Mouse (Mus musculus) megakaryocyte-erythroid progenitor cell, adult 5 weeks (primary cell): Measurements from ENCODE around the gene Ddx58. TPM values are rescaled to one million over a fixed set of nuclear protein-coding genes. Genes with fewer than 3 reads are reported as not detected.

Experiments
- polyA plus RNA-seq: library from polyadenylated mRNA; stranded (reverse); fragments of >175 nt; gene quantifications from 2 replicates; pipeline ENCODE4 v1.2.3, GENCODE M21; 2012

Ddx58 gene
- 1.0 and 1.8 TPM in 2 replicates for polyA plus RNA-seq

DNA sequence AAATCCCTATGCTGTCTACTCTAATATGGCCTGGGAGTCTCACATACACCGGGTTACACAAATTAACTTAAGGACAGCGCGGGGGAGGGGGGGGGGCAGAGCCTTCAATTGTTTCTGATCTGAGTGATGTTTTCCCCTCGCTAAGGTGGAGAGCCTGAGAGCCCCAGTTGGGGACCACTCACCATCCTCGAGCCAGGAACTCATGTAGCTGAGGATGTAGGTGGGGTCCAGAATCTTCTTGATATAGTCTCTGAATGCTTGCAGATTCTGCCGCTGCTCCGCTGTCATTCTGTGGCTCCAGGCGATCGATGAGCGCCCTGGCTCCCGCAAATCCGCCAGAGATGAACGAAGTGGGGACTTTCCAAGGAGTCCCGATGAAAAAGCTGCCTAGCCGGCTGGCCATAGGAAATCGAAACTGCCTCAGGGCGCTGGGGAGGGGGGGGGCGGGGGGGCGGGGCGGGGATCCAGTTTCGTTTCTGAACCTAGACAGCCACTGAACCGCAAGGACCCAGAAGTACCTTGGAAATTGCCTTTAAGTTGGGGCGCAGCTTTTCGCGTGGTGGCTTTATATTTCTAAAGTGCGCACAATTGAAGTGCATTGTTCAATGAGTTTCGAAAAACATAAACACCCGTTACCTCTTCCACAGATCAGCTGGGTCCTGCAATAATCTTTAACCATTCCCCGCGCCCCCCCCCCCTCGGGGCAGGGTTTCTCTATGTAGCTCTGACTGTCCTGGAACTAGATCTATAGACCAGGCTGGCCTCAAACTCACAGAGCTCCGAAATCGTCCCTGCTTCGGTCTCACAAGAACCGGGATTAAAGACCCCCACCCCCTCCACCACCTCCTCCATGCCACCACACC is at the start of gene Ddx58:
Ddx58 (minus strand) TSS at position 420 of the 863 bp plus-strand sequence.

GRCm38 (mm10) chr4:40279276-40279900 is 39.8 kb upstream of the Ddx58 start, which contains the start of gene Ndufb6:
Gene Ndufb6 (minus strand): TSS chr4:40279421.

GRCm38 (mm10) chr4:40269430-40270032 is 29.9 kb upstream of the Ddx58 start, which contains the start of the genes Smim27 and Topors:
Gene Smim27 (plus strand): TSS chr4:40269579.
Gene Topors (minus strand): TSS chr4:40269850.

Other genes with a start within 250 kb of the Ddx58 start
- gene Aco1, start 96.7 kb downstream of the Ddx58 start, polyA plus RNA-seq = 4.2 and 4.4 TPM in 2 replicates
- gene Smim27, start 29.8 kb upstream of the Ddx58 start, polyA plus RNA-seq = 22.8 and 36.5 TPM in 2 replicates
- 13.9 and 15.9 TPM in 2 replicates for gene Topors, start 30.0 kb upstream of the Ddx58 start, polyA plus RNA-seq
- 221 and 247 TPM in 2 replicates for gene Ndufb6, start 39.6 kb upstream of the Ddx58 start, polyA plus RNA-seq
- gene Tmem215, start 232.4 kb upstream of the Ddx58 start, polyA plus RNA-seq = 1.7 and 3.3 TPM in 2 replicates